Mouse (Mus musculus): ENCODE data around the gene Fam171a2.

Fam171a2 gene

GRCm38 (mm10) chr11:102434816-102435705 lies 12.4 kb downstream of the Fam171a2 start:
- DNase-seq (ENCODE audit: low spot score in 2 of 2), result no peak

- DNase-seq (ENCODE audit: low spot score in 2 of 2), result peak; percentile 52 to 86
Measured at GRCm38 (mm10) chr11:102434406-102434805, 13.1 kb downstream of the Fam171a2 start.

- no peak for DNase-seq (ENCODE audit: low spot score in 2 of 2)
Measured at GRCm38 (mm10) chr11:102433866-102434265, 13.6 kb downstream of the Fam171a2 start.

GRCm38 (mm10) chr11:102432896-102433295 lies 14.6 kb downstream of the Fam171a2 start:
- no peak for DNase-seq (ENCODE audit: low spot score in 2 of 2)

- DNase-seq (ENCODE audit: low spot score in 2 of 2), result no peak
Measured at GRCm38 (mm10) chr11:102432115-102432843, 15.2 kb downstream of the Fam171a2 start.

- no peak for DNase-seq (ENCODE audit: low spot score in 2 of 2)
Measured at GRCm38 (mm10) chr11:102431728-102432114, 15.8 kb downstream of the Fam171a2 start.

- DNase-seq (ENCODE audit: low spot score in 2 of 2), result peak; percentile 58 to 82
Measured at GRCm38 (mm10) chr11:102431018-102431645, 16.4 kb downstream of the Fam171a2 start.

- DNase-seq (ENCODE audit: low spot score in 2 of 2), result peak in 1 of 2 experiments; percentile 34
Measured at GRCm38 (mm10) chr11:102430121-102431017, 17.1 kb downstream of the Fam171a2 start, which contains the start of gene Grn. TSS of gene Grn (plus strand) at chr11:102430315.

GRCm38 (mm10) chr11:102429551-102429950 lies 17.9 kb downstream of the Fam171a2 start:
- DNase-seq (ENCODE audit: low spot score in 2 of 2), result no peak

GRCm38 (mm10) chr11:102428981-102429540 lies 18.4 kb downstream of the Fam171a2 start:
- DNase-seq (ENCODE audit: low spot score in 2 of 2), result no peak

GRCm38 (mm10) chr11:102425555-102426316 lies 21.7 kb downstream of the Fam171a2 start:
- no peak for DNase-seq (ENCODE audit: low spot score in 2 of 2)

- no peak for DNase-seq (ENCODE audit: low spot score in 2 of 2)
Measured at GRCm38 (mm10) chr11:102424666-102425065, 22.8 kb downstream of the Fam171a2 start.

- no peak for DNase-seq (ENCODE audit: low spot score in 2 of 2)
Measured at GRCm38 (mm10) chr11:102421559-102421958, 25.9 kb downstream of the Fam171a2 start.

GRCm38 (mm10) chr11:102418887-102419286 lies 28.6 kb downstream of the Fam171a2 start:
- DNase-seq (ENCODE audit: low spot score in 2 of 2), result no peak

GRCm38 (mm10) chr11:102417160-102417559 lies 30.3 kb downstream of the Fam171a2 start:
- no peak for DNase-seq (ENCODE audit: low spot score in 2 of 2)

GRCm38 (mm10) chr11:102415034-102415802 lies 32.3 kb downstream of the Fam171a2 start:
- no peak for DNase-seq (ENCODE audit: low spot score in 2 of 2)

- DNase-seq (ENCODE audit: low spot score in 2 of 2), result no peak
Measured at GRCm38 (mm10) chr11:102413059-102413458, 34.4 kb downstream of the Fam171a2 start.

- peak; percentile 63 to 84 for DNase-seq (ENCODE audit: low spot score in 2 of 2)
Measured at GRCm38 (mm10) chr11:102411704-102412103, 35.8 kb downstream of the Fam171a2 start.

- DNase-seq (ENCODE audit: low spot score in 2 of 2), result no peak
Measured at GRCm38 (mm10) chr11:102411061-102411460, 36.4 kb downstream of the Fam171a2 start.
